Mouse (Mus musculus): ENCODE measurements around the gene Hjurp.

Hjurp gene

DNA sequence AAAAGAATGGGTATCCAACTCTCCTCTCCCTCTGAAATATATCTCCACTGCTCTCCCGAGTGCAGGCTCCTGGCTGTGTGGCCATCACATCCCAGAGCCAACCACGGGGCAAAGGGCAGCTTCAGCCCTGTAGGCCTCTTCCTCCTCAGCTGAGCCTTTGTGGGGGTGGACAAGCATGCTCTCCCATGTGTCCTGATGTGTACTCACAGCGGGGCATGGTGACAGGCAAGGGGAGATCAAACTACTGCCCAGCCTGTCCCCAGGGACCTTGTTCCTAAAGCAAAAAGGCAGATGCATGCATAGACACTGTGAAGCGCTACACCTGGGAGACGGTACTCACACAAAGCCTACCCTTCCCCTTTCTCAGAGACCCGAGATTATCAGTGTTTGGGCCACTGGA is 17.3 kb downstream of the Hjurp start:
- no peak for DNase-seq

DNA sequence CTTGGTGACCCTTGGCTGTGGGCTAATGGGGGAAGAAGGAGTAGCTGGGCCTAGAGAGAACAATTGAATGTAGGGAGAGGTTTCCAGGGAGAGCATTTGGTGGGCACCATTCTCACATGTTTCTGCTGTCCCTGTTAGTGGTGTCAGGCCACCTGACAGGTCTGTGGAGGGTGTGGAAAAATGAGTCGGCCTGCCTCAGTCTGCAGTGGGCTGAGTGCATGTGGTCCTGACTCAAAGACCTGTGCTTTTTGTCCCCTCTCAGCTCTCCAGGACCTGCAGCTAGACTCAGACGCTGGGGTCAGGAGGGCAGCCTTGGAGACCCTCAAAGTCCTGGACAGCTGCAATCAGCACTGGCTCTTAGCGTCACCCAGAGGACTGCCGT is 17.8 kb downstream of the Hjurp start:
- DNase-seq = no peak

DNA sequence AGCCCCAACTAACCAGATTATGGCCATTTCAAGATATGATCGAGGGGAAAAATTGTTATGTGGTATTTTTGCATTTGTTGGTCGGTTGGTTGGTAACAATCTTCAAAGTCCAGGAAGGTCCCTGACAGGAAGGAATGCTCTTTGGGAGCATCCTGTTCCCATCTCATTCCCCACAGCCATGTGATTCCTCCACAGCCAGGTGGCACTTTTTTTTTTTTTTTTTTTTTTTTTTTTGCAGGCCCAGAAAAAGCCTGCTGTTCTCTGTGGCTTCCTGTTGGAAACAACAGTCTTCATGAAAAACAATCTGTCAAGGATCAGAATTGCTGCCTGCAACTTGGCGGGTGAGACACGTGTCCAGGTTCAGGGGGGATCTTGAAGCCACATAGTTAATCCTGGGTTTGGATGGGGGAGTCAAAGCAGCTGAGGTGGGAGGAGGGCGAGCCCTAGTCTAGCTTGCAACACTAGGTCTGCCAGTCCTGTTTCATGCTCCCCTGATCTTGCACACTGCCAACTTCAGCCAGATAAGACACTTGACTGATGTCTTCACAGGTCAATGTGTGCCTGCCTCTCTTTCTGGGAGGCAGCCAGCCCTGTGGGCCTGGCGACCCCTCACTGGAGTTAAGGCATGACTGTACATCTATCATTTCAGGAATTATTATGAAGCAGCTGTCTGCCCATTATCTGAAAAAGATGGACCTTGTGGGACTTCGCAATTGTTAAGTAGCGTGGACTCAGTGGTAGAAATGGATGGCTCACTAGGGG is 18.4 kb downstream of the Hjurp start:
- DNase-seq = no peak

DNA sequence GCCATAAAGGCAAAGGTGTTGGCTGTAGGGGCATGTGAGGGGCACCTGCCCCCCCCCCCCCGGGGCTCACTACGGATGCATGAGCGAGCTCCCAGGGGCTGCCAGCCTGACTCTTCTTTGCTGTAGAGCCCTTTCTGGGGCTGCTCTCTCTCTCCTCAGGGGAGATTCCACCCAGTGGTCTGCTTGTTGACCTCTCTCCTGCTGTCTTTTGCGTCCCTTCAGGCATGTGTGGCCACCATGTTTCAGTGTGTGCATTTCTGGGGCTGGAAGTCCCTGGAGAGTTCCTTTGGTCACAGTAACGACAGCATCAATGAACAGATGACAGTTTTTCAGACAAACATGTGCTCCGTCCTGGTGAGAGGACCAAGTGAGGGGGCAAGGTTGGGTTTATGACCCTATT is 19.1 kb downstream of the Hjurp start:
- no peak for DNase-seq

DNA sequence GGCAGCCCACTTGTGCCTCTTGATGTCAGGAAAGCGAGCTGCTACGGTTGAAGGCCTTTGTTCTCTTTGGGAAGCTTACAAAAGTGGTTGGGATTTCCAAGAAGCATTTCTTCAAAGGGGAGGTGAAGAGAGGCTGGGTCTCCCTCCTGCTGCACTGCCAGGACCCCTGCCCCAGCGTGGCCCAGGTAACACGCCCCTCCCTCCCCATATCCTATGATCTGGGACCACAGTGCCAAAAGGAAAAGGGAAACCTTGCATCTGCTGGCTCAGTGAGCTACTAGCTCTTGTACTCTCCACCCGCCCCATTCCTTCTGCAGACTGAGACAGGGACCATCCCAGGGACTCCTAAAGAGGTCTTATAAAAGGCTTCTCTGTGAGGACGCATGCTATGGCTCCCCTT is 19.8 kb downstream of the Hjurp start:
- DNase-seq = no peak

DNA sequence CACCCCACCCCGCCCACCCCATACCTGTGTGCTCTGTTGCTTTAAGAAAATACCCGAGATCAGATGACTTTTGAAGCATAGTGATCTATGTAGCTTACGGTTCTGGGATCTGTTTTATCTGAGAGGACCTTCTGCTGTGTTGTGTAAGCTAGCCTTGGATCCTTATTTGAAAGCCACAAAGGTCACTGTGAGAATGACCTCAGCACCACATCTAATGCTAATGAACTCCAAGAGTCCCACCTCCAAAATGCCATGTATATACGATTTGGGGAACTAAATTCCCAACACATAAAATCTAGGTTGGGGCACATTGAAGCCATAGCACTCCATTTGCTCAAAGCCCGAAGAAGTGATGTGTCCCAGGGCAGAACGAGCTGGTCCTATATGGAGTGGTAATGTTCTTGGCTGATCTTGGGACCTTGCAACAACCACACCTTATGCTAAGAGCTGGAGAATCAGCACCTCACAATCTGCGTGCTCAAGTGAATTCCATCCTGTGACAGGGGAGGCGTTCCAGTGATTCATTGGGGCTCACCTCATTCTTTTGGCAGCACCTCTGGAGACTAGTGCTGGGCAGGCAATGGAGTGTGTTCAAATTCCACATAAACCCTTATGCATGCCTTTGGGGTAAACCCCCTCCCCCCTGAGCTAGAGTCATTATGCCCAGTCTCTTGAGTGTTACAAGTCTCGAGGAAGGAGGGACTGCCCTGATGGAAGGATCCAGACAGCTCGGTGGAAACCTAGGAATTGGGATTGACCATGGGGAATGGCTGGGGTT is 20.4 kb downstream of the Hjurp start:
- no peak for DNase-seq

GRCm38 (mm10) chr1:88255989-88256754 is 21.3 kb downstream of the Hjurp start:
- DNase-seq = no peak

DNA sequence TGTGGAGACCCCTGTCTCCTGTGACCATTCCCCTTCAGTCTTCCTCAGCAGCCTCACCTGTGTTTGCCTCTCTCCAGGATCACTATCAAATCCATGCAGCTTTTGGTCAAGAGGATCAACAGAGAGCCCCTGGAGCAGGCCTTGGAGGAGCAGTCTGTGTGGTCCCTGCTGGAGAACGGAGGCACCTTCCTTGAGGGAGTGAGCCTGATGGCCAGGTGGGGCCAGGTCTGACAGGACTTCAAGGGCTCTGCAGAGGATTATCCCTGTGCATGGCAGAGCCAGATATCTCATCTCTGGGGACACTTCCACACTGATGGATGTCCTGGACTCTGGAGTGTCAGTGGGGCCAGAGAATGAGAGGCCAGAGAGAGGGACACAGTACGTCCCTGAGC is 22.0 kb downstream of the Hjurp start:
- no peak for DNase-seq

GRCm38 (mm10) chr1:88254793-88255465 is 22.5 kb downstream of the Hjurp start:
- no peak for DNase-seq

- no peak for DNase-seq
Measured at GRCm38 (mm10) chr1:88253540-88253939, 23.9 kb downstream of the Hjurp start.

- DNase-seq = no peak
Measured at GRCm38 (mm10) chr1:88253106-88253505, 24.3 kb downstream of the Hjurp start.

GRCm38 (mm10) chr1:88250023-88250422 is 27.4 kb downstream of the Hjurp start:
- DNase-seq = no peak

DNA sequence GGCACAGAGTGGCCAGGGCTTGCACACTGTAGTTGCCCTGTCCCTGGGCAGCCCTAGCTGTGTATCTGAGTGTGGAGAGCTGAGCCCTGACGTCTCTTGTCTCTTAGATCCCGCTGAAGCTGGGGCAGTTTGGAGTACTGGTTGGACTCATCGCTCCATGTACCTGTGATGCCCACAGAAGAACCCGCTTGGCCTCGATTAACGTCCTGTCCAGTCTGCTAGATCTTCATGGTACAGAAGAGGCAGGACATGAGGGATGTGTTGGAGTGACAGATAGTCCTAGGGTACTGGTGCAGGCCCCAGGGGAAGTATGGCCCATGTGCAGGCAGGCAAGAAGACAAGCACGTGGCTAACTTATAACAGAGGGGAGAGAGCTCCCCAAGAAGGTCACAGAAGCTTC is 27.8 kb downstream of the Hjurp start:
- DNase-seq = no peak

DNA sequence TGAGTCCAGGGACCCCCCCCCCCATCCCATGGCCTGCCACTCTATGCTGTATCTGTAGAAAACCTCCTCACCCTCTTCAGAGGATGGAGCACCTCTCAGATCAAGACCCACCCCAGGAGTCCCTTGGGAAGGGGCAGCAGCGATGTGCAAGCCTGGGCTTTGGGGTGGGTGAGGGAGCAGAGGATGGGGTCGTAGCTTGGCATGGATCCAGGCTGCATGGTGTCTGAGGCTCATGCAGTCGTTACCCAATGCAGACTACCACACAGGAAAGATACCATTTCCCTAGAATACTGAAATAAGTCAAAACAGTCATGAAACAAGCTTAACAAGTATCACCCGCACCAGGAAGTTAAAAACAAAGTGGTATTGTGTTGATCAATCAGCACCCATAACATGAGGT is 28.8 kb downstream of the Hjurp start:
- no peak for DNase-seq

DNA sequence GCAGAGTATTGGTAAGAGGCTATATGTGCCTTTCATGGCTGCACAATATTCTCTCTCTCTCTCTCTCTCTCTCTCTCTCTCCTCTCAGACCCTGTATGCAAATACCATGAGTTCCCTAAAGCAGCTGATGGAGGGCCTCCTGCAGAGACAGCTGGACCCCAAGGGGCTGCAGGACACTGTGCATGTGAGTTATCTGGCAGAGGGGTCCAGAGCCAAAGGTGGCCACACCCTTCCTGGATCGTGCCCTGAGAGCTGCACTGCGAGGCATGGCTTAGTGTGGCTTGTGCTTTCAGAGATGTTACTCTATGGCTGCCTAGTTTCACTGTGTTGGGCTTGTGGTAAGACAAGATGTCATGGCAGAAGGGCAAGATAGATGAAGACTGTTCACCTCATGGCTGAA is 29.8 kb downstream of the Hjurp start:
- no peak for DNase-seq

DNA sequence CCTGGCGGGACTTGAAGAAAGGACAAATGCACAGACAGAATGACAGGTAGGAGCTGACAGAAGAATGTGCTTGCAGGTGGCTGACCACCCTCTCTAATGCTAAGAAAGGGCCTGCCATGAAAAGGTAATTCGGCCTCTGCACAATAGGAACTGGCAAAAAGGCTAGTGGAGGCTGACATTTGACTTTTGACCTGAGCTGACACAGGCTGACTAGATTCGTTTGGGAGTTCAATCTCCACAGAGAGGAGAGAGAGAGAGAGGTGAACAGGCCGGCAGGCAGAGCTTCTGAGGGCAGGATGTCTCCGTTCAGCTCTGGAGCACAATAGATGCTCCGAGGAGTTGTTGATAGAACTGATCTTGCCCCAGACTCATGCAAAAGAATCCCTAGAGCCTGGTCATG is 31.0 kb downstream of the Hjurp start:
- no peak for DNase-seq

GRCm38 (mm10) chr1:88245881-88246280 is 31.6 kb downstream of the Hjurp start:
- DNase-seq = no peak

DNA sequence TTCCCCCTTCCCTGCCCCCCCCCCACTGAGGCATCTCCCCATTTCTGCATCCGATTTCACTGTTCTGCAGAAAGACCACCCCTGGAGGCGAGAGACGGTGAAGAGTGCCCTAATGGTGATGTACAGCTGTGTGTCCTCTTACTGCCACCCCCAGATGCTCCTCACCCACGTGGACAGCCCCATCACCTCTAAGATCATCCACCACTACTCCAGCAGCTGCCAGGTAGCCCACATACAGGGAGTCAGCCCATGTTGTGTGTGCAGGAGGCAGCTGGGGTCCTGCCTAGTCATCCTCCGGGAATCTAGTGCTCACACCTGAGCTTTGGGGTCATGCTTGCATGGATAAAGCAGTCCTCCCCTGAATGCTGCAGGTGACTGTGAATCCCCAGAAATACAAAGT is 33.6 kb downstream of the Hjurp start:
- no peak for DNase-seq

DNA sequence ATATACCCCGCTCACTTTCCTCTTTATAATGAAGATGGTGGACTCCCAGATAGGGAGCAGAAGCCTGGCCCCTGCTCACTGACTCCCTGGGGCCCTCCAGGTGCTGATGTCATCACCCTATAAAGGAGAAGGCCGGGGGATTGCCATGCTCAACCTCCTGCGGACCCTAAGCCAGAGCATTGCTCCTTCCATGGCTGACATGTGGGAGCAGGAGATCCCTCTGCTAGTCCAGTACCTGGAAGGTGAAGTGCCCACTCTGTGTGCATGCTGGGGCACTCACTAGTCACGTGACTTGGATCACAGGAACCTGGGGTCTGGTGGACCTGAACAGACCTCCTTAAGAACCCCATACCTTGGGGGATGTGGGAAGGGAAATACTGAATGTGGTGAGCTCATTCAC is 36.9 kb downstream of the Hjurp start:
- DNase-seq = no peak

- no peak for DNase-seq
Measured at GRCm38 (mm10) chr1:88240072-88240471, 37.4 kb downstream of the Hjurp start.

- no peak for DNase-seq
Measured at GRCm38 (mm10) chr1:88238771-88239170, 38.7 kb downstream of the Hjurp start.

DNA sequence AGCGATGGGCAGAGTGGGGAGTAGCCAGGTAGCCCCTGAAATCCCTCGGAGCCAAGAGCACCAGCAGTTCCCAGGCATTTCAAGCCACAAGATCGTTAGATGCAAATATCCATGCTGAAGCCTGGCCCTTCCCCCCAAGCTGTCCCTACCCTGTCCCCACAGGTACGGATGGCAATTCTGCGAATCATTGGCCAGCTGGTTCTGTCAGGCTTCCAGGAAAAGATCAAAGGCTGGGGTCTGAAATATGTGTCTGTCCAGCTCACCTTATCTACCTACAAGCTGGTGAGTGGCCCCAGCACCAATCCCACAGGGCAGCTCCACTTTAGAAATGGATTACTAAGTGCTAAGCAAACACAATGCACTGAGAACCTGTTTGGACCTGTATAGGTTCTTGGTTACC is 40.1 kb downstream of the Hjurp start:
- no peak for DNase-seq

DNA sequence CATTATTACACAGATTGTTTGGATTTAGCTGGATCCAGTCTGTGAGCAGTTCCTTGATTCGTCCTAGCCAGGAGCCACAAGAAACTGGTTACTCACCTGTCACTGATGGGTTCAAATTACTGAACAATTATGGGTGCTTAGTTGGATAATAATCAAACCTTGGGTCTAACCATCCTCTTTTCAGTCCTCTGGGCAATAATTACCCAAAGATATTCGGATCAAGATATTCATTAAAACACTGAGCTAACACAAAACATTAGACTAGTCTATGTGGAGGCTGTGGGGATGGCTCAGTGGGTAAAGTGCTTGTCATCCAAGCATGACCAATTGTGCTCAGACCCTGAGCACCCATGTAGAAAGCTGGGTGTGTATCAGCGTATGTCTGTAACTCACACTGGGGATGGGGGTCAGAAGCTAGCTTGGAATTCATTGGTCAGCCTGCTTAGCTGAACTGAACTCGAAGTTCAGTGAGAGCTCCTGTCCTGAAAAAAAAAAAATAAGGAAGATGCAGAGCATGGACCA is 41.5 kb downstream of the Hjurp start:
- no peak for DNase-seq
